Mouse (Mus musculus) midbrain, postnatal 0 days (tissue): ENCODE measurements at regions not wholly inside any gene's neighbourhood (a gene's known extent, or its start where the extent isn't known, plus 50 kb on each side); places are given as distances from the start of the nearest gene placed in this dataset.

ENCODE experiments used
- ATAC-seq: fragments of 200-750 bp; cut with Nextera tagmentation; 2 replicates; pipeline ENCODE4 v1.8.0; 2017; ENCODE audit warnings: moderate number of reproducible peaks, mild to moderate bottlenecking, moderate TSS enrichment, moderate library complexity; ENCODE audit not compliant: low FRiP score
- DNase-seq: peaks from one replicate; pipeline ENCODE4 v3.0.0-alpha.2; 2015; ENCODE audit warnings: low spot score
- H3K27ac ChIP-seq: fragments of 300-500 bp; sonication (generic); 2 replicates; pipeline ENCODE4 v1.5.1; 2014; ENCODE audit warnings: low read depth, mild to moderate bottlenecking, low read length, mixed read lengths
- H3K27me3 ChIP-seq: fragments of 300-500 bp; sonication (generic); 2 replicates; pipeline ENCODE4 v1.6.1; 2014; ENCODE audit warnings: low read length, control low read depth, mixed read lengths; ENCODE audit not compliant: insufficient read depth
- H3K36me3 ChIP-seq: fragments of 300-500 bp; sonication (generic); 2 replicates; pipeline ENCODE4 v1.6.1; 2014; ENCODE audit warnings: low read length, control low read depth, mixed read lengths; ENCODE audit not compliant: insufficient read depth
- H3K4me1 ChIP-seq: fragments of 300-500 bp; sonication (generic); 2 replicates; pipeline ENCODE4 v1.6.1; 2014; ENCODE audit warnings: mild to moderate bottlenecking, control low read depth, antibody characterized with exemption, low read length, mixed read lengths; ENCODE audit not compliant: insufficient read depth
- H3K4me2 ChIP-seq: fragments of 300-500 bp; sonication (generic); 2 replicates; pipeline ENCODE4 v1.6.1; 2014; ENCODE audit warnings: low read depth, mild to moderate bottlenecking, low read length, mixed read lengths; ENCODE audit not compliant: poor library complexity, severe bottlenecking
- H3K4me3 ChIP-seq: fragments of 300-500 bp; sonication (generic); 2 replicates; pipeline ENCODE4 v1.5.1; 2014; ENCODE audit warnings: low read depth, mild to moderate bottlenecking, low read length, moderate library complexity
- H3K9ac ChIP-seq: fragments of 300-500 bp; sonication (generic); replicated peaks from 2 replicates; pipeline ENCODE4 v1.6.1; 2014; ENCODE audit warnings: mild to moderate bottlenecking, low read length, moderate library complexity, mixed read lengths; ENCODE audit not compliant: poor library complexity, severe bottlenecking
- H3K9me3 ChIP-seq: fragments of 300-500 bp; sonication (generic); 2 replicates; pipeline ENCODE4 v1.6.1; 2016; ENCODE audit warnings: low read length, control low read depth
- CTCF ChIP-seq: IDR thresholded peaks from 2 replicates; pipeline ENCODE4 v1.5.1; 2016; ENCODE audit warnings: antibody characterized with exemption, mild to moderate bottlenecking
- whole genome bisulfite sequencing: fragments of 180-500 bp; shearing (Covaris S2); extraction: QIAGEN DNeasy Blood & Tissue Kit; methylation state at CpG from one replicate; pipeline ENCODE4 v1.1.7; 2014; 5-methylcytosine and 5-hydroxymethylcytosine counted together

GRCm38 (mm10) chr8:126696346-126697010 lies 102.7 kb upstream of the Irf2bp2 start:
- no peak overlapping the region for H3K4me3 ChIP-seq
- no peaks in the 10 kb centered on the region for H3K36me3 ChIP-seq
- no peak for DNase-seq
- H3K9ac ChIP-seq = no peak overlapping the region
- H3K27me3 ChIP-seq = no peaks in the 10 kb centered on the region
- ATAC-seq = no peak
- no peaks in the 10 kb centered on the region for H3K9me3 ChIP-seq
- WGBS = 62% methylated on average over 7 of the region's 7 CpGs
- H3K4me2 ChIP-seq = no peak overlapping the region
- TF ChIP-seq CTCF = no peak
- no peak overlapping the region for H3K27ac ChIP-seq
- no peaks in the 10 kb centered on the region for H3K4me1 ChIP-seq

DNA sequence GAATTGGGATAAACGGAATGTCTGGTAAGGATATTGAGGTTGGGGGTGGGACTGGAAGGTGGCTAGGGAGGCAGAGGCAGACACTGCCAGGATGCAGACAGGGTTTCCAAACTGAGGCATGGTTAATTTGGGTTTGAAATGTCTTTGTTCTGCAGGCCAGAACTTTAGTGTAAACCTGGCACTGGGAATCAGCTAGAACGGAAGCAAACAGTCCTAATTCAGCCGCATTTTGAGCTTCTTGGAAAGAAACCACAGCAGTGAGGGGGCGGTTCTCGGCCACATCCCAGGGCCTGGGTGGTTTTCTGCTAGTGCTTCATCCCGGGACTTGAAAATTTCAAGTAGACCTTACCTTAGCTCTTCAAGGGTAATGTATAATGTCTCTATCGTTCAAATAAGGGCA lies 100.6 kb upstream of the Irf2bp2 start:
- ATAC-seq (no peak), DNase-seq (peak; percentile 44)
- 64% methylated on average over 7 of the region's 7 CpGs for WGBS

GRCm38 (mm10) chr8:126693642-126694041 lies 99.9 kb upstream of the Irf2bp2 start:
- Histone ChIP-seq H3K36me3 (no peaks in the 10 kb centered on the region), H3K4me3 (no peak overlapping the region), H3K9ac (no peak overlapping the region), H3K4me1 (no peaks in the 10 kb centered on the region), H3K4me2 (no peak overlapping the region), H3K9me3 (no peaks in the 10 kb centered on the region), H3K27me3 (no peaks in the 10 kb centered on the region), H3K27ac (no peak overlapping the region)
- no peak for DNase-seq
- no peak for TF ChIP-seq CTCF
- no peak for ATAC-seq
- 78% methylated on average over 1 of the region's 1 CpGs for WGBS

More for the DNA sequence above, 100.6 kb upstream of the Irf2bp2 start:
- Histone ChIP-seq H3K4me2 (no peak overlapping the region), H3K27ac (no peak overlapping the region), H3K27me3 (no peaks in the 10 kb centered on the region), H3K9me3 (no peaks in the 10 kb centered on the region), H3K9ac (no peak overlapping the region), H3K4me1 (no peaks in the 10 kb centered on the region), H3K36me3 (no peaks in the 10 kb centered on the region), H3K4me3 (no peak overlapping the region)
- TF ChIP-seq CTCF = no peak

GRCm38 (mm10) chr8:126692711-126693110 lies 98.9 kb upstream of the Irf2bp2 start:
- H3K9me3 ChIP-seq = no peaks in the 10 kb centered on the region
- no peaks in the 10 kb centered on the region for H3K27me3 ChIP-seq
- H3K27ac ChIP-seq = no peak overlapping the region
- DNase-seq (no peak), ATAC-seq (no peak)
- no peak for TF ChIP-seq CTCF
- 71% methylated on average over 3 of the region's 3 CpGs for WGBS
- H3K4me3 ChIP-seq = no peak overlapping the region
- no peaks in the 10 kb centered on the region for H3K4me1 ChIP-seq
- H3K36me3 ChIP-seq = no peaks in the 10 kb centered on the region
- no peak overlapping the region for H3K9ac ChIP-seq
- no peak overlapping the region for H3K4me2 ChIP-seq

- H3K4me3 ChIP-seq = no peak overlapping the region
- no peaks in the 10 kb centered on the region for H3K27me3 ChIP-seq
- H3K4me1 ChIP-seq = no peaks in the 10 kb centered on the region
- DNase-seq = no peak
- H3K36me3 ChIP-seq = no peaks in the 10 kb centered on the region
- no peak for TF ChIP-seq CTCF
- WGBS = 74% methylated on average over 3 of the region's 3 CpGs
- no peak overlapping the region for H3K9ac ChIP-seq
- ATAC-seq = no peak
- no peak overlapping the region for H3K27ac ChIP-seq
- no peak overlapping the region for H3K4me2 ChIP-seq
- H3K9me3 ChIP-seq = no peaks in the 10 kb centered on the region
These were observed 98.5 kb upstream of the Irf2bp2 start for GRCm38 (mm10) chr8:126692263-126692662.

- no peak overlapping the region for H3K4me3 ChIP-seq
- DNase-seq = no peak
- no peaks in the 10 kb centered on the region for H3K4me1 ChIP-seq
- no peaks in the 10 kb centered on the region for H3K36me3 ChIP-seq
- no peaks in the 10 kb centered on the region for H3K9me3 ChIP-seq
- no peak overlapping the region for H3K9ac ChIP-seq
- no peak overlapping the region for H3K4me2 ChIP-seq
- peak; percentile 44 for TF ChIP-seq CTCF
- no peaks in the 10 kb centered on the region for H3K27me3 ChIP-seq
- no peak overlapping the region for H3K27ac ChIP-seq
- ATAC-seq = no peak
- 74% methylated on average over 5 of the region's 5 CpGs for WGBS
These were observed 94.7 kb upstream of the Irf2bp2 start for GRCm38 (mm10) chr8:126688450-126688849.
